Mouse (Mus musculus) olfactory bulb, adult 2 months (tissue): ENCODE results near the gene Cic.

Experiments used
- CTCF ChIP-seq: fragments of 200-500 bp; IDR thresholded peaks from 2 replicates; pipeline ENCODE4 v1.5.1; 2012; ENCODE audit warnings: low read depth, mild to moderate bottlenecking, low read length, moderate library complexity; ENCODE audit not compliant: insufficient read depth
- POLR2A ChIP-seq: fragments of 200-500 bp; IDR thresholded peaks from 2 replicates; pipeline ENCODE4 v1.6.1; 2012; ENCODE audit warnings: mild to moderate bottlenecking, low read depth, low read length, moderate library complexity; ENCODE audit not compliant: insufficient read depth

DNA sequence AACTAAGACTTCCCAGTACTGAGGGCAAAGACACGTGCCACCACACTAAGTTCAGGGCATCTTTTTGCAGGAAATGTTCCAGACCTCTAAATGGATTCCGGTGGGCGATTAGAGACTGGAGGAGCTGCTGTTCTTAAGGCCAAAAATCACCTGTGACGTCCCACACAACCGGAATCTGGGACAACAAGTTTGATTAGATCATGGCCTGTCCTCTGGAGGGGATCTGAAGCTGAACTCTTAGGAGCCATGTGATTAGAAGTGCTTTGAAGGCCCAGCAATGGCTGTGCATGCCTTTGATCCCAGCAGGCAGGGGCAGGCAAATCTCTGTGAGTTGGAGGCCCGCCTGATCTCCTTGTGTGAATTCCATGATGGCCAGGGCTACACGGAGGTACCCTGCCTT, 26.9 kb upstream of the Cic start:
- TF ChIP-seq POLR2A, result no peak
- TF ChIP-seq CTCF, result no peak
